Mouse (Mus musculus) heart, adult 2 months (tissue): ENCODE data around the gene Gm2696.
"Not testable (repeated sequence)": the region's sequence is repeated elsewhere in the genome, so short reads cannot be mapped to it uniquely, and the experiment has no call there.

Experiments used
- CTCF ChIP-seq: fragments of 200-600 bp; IDR thresholded peaks from 2 replicates; pipeline ENCODE4 v1.8.1; 2022; ENCODE audit warnings: antibody characterized with exemption, mild to moderate bottlenecking, moderate library complexity
- EP300 ChIP-seq: fragments of 200-500 bp; IDR thresholded peaks from 2 replicates; pipeline ENCODE4 v1.6.1; 2011; ENCODE audit warnings: low read depth, low read length, control low read depth; ENCODE audit not compliant: insufficient read depth

DNA sequence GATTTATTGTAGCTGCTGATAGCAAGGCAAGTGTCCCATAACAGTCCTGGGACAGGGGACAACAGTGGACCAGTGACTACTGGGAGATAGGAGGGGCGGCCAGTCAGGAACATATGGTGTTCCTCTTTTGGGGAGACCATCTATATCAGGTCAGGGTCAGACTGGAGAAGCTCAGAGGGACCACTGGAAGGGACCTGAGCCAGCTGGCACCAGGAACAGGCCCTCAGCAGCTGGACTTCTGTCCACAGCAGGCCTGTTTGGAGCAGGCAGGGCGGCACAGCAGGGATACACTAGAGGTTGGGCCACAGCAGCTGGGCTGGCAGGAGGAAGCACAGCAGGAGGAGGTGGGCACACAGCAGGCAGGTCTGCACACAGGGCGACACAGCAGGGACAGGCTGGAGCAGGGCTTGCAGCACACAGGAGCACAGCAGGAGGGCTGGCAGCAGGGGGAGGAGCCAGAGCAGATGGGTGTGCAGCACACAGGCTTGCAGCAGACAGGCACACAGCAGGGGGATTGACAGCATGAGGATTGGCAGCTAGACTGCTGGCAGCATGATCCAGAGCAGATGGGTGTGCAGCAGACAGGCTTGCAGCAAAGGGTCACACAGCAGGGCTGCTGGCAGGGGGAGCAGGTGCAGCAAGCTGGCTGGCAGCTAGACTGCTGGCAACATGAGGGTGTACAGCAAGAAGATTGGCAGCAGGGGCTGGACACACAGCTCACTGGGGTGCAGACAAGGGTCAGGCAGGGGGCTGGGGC, 16.1 kb upstream of the Gm2696 start:
- TF ChIP-seq CTCF, EP300: not testable (repeated sequence)
